Mouse (Mus musculus): ENCODE results near the gene Eif2b3. TPM values are rescaled to one million over a fixed set of nuclear protein-coding genes. Genes with fewer than 3 reads are reported as not detected.
A peak's percentile ranks its signal among the peaks of the same experiment; 100 is the strongest.

Eif2b3 gene
- polyA plus RNA-seq, 1 experiment from 2014 or later, result 46.4 TPM

- peaks cover 44% of the 10 kb centered on the region for H3K4me1 ChIP-seq (replicated peaks)
- no peak overlapping the region for H3K4me2 ChIP-seq
- 64% methylated on average over 4 of the region's 4 CpGs for WGBS (ENCODE audit: insufficient replicate concordance)
- 0 out of 2 replicates have a peak overlapping the region, but pooled peaks have one; percentile 0 for H3K9ac ChIP-seq
- H3K27me3 ChIP-seq, result no peaks in the 10 kb centered on the region
- DNase-seq (no peak), ATAC-seq (ENCODE audit: low read depth) (no peak)
- H3K4me3 ChIP-seq (replicated peaks), result no peak overlapping the region
- no peaks in the 10 kb centered on the region for H3K9me3 ChIP-seq (replicated peaks)
- H3K36me3 ChIP-seq, result peaks cover 39% of the 10 kb centered on the region
- H3K27ac ChIP-seq, result peak overlapping the region; percentile 8; the same call in 1 of the 2 replicates
These were observed 4.3 kb downstream of the Eif2b3 start for GRCm38 (mm10) chr4:117023469-117023868.

DNA sequence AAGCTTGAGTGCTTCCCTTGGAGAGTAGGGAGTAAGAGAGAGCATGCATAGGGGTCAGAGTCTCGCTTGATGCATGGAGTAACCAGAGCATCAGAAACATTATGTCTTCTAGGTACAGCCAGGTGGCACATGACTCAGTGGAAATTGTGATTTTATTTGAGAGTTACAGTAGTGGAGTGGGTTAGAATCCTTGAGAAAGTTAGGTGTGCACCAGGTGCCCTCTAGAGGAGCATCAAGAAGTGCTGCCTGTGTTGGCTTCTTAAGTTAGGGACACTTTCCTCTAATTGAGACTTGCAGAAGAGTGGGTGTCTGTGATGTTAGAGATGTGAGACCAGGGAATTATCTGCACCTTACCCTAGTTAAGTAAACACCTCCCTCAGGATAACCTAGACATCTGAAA lies 11.9 kb downstream of the Eif2b3 start:
- Histone ChIP-seq H3K27me3 (no peaks in the 10 kb centered on the region), H3K4me3 (replicated peaks) (no peak overlapping the region), H3K9ac (no peak overlapping the region), H3K27ac (no peak overlapping the region), H3K9me3 (replicated peaks) (no peaks in the 10 kb centered on the region), H3K4me1 (replicated peaks) (no peaks in the 10 kb centered on the region), H3K36me3 (peaks cover 50% of the 10 kb centered on the region), H3K4me2 (no peak overlapping the region)
- no peak for DNase-seq
- WGBS (ENCODE audit: insufficient replicate concordance), result 79% methylated on average over 1 of the region's 1 CpGs
- no peak for ATAC-seq (ENCODE audit: low read depth)

GRCm38 (mm10) chr4:117039925-117040687 lies 20.9 kb downstream of the Eif2b3 start:
- WGBS (ENCODE audit: insufficient replicate concordance), result 77% methylated on average over 9 of the region's 9 CpGs
- Histone ChIP-seq H3K4me1 (replicated peaks) (peaks cover 17% of the 10 kb centered on the region), H3K4me3 (replicated peaks) (no peak overlapping the region), H3K27ac (no peak overlapping the region), H3K9me3 (replicated peaks) (no peaks in the 10 kb centered on the region), H3K36me3 (peaks cover 36% of the 10 kb centered on the region), H3K9ac (no peak overlapping the region), H3K27me3 (no peaks in the 10 kb centered on the region), H3K4me2 (no peak overlapping the region)
- no peak for DNase-seq
- no peak for ATAC-seq (ENCODE audit: low read depth)

DNA sequence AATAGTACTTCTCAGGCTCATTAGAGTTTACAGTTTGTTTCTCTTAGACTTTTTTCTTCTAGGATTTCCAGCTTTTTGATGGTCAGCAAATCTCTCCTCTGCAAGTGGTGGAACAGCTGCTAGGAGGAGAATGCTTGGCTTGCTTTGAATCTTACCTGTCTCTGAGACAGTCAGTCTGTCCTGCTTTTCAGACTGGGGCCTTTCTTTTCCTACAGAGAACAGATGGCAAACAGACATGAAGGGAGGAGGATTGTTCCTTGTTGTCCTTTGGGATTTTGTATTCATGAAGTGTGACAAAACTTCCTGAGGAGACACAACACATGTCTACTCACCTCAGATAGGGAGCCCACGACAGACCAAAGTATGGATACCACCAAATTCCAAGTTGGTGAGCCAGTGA lies 21.6 kb downstream of the Eif2b3 start:
- no peaks in the 10 kb centered on the region for H3K27me3 ChIP-seq
- DNase-seq (no peak), ATAC-seq (ENCODE audit: low read depth) (no peak)
- 68% methylated on average over 1 of the region's 1 CpGs for WGBS (ENCODE audit: insufficient replicate concordance)
- no peak overlapping the region for H3K9ac ChIP-seq
- H3K4me2 ChIP-seq, result no peak overlapping the region
- H3K36me3 ChIP-seq, result peaks cover 34% of the 10 kb centered on the region
- H3K4me1 ChIP-seq (replicated peaks), result peaks cover 18% of the 10 kb centered on the region
- H3K4me3 ChIP-seq (replicated peaks), result no peak overlapping the region
- no peaks in the 10 kb centered on the region for H3K9me3 ChIP-seq (replicated peaks)
- H3K27ac ChIP-seq, result peak overlapping the region; percentile 16; the same call in 1 of the 2 replicates

DNA sequence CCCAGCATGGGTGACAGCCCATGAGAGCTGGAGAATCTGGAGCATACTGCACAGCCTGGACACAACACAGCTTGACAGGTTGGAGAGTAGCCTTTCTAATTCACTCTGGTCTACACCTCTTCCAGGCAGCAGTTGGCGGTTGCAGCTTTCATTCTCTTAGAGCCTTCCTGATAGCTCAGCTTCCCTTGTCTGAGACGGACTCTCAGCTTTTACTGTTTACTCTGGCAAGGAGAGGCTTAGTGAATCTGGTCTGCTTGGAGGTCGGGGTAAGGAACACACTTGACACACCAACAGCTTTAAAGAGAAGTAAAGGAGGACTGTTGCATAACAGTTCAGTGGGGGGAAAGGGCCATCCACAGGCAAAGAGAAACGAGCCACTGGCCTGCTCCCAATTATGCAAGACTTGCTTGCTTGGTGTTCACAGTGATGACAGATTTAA lies 22.1 kb downstream of the Eif2b3 start:
- Histone ChIP-seq H3K27me3 (no peaks in the 10 kb centered on the region), H3K9me3 (replicated peaks) (no peaks in the 10 kb centered on the region), H3K9ac (no peak overlapping the region), H3K4me2 (no peak overlapping the region), H3K4me3 (replicated peaks) (no peak overlapping the region), H3K36me3 (peaks cover 32% of the 10 kb centered on the region), H3K27ac (peak overlapping the region; percentile 16), H3K4me1 (replicated peaks) (peaks cover 18% of the 10 kb centered on the region)
- DNase-seq (no peak), ATAC-seq (ENCODE audit: low read depth) (peak; percentile 34; the same call in 1 of the 2 replicates)
- WGBS (ENCODE audit: insufficient replicate concordance), result 49% methylated on average over 4 of the region's 4 CpGs

DNA sequence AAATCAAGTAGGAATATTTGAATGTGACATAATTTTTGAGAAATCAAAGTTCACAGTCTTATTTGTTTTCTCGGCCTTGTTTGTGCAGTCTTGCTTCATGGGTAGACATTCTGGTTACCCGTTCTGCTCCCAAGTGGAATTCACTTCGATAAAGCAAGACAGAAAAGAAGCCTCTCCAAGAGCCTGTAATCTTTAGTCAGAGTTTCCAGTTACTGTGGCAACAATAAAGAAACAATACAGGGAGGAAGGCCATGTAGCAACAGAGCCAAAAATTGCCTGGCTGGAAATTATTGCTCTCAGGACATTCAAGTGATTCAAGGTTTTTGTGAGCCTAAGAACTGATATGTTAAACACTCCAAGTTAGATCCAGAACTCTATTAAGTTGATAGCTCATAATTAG lies 29.6 kb downstream of the Eif2b3 start:
- DNase-seq (no peak), ATAC-seq (ENCODE audit: low read depth) (no peak)
- Histone ChIP-seq H3K27me3 (no peaks in the 10 kb centered on the region), H3K9ac (no peak overlapping the region), H3K4me2 (no peak overlapping the region), H3K36me3 (peaks cover 31% of the 10 kb centered on the region), H3K9me3 (replicated peaks) (no peaks in the 10 kb centered on the region), H3K27ac (no peak overlapping the region), H3K4me1 (replicated peaks) (peaks cover 6% of the 10 kb centered on the region; the same call in 1 of the 2 replicates), H3K4me3 (replicated peaks) (no peak overlapping the region)
- WGBS (ENCODE audit: insufficient replicate concordance), result 84% methylated on average over 3 of the region's 3 CpGs

DNA sequence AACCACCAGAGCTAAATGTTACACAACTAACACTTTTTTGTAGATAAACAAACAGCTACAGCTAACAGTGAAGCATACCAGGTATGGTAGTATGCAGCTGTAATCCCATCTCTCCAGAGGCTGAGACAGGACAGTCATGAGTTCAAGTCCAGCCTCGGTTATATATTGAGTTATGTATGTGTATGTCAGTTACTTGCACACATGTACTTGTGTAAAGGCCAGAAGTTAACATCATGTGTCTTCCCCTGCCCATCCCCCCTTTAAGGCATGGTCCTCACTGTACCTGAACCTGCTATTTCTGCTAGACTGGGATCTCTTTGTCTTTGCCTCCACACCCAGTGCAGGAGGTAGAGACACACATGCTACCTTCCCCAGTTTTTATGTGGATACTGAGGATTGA lies 30.3 kb downstream of the Eif2b3 start:
- DNase-seq, result no peak
- Histone ChIP-seq H3K4me3 (replicated peaks) (no peak overlapping the region), H3K36me3 (peaks cover 31% of the 10 kb centered on the region), H3K4me1 (replicated peaks) (peaks cover 10% of the 10 kb centered on the region; the same call in 1 of the 2 replicates), H3K9me3 (replicated peaks) (no peaks in the 10 kb centered on the region), H3K27me3 (no peaks in the 10 kb centered on the region), H3K9ac (no peak overlapping the region), H3K4me2 (no peak overlapping the region), H3K27ac (no peak overlapping the region)
- no peak for ATAC-seq (ENCODE audit: low read depth)
- 81% methylated on average over 1 of the region's 1 CpGs for WGBS (ENCODE audit: insufficient replicate concordance)

GRCm38 (mm10) chr4:117052626-117053025 lies 33.4 kb downstream of the Eif2b3 start:
- ATAC-seq (ENCODE audit: low read depth) (no peak), DNase-seq (no peak)
- Histone ChIP-seq H3K4me1 (replicated peaks) (peaks cover 34% of the 10 kb centered on the region), H3K4me3 (replicated peaks) (no peak overlapping the region), H3K9me3 (replicated peaks) (no peaks in the 10 kb centered on the region), H3K27ac (no peak overlapping the region), H3K4me2 (no peak overlapping the region), H3K27me3 (no peaks in the 10 kb centered on the region), H3K9ac (no peak overlapping the region), H3K36me3 (peaks cover 18% of the 10 kb centered on the region)
- 89% methylated on average over 4 of the region's 4 CpGs for WGBS (ENCODE audit: insufficient replicate concordance)

GRCm38 (mm10) chr4:117053956-117054355 lies 34.8 kb downstream of the Eif2b3 start:
- Histone ChIP-seq H3K9me3 (replicated peaks) (no peaks in the 10 kb centered on the region), H3K36me3 (peaks cover 22% of the 10 kb centered on the region), H3K4me1 (replicated peaks) (peaks cover 47% of the 10 kb centered on the region), H3K4me2 (no peak overlapping the region), H3K9ac (no peak overlapping the region), H3K27ac (no peak overlapping the region; the same call in 1 of the 2 replicates), H3K4me3 (replicated peaks) (no peak overlapping the region), H3K27me3 (no peaks in the 10 kb centered on the region)
- DNase-seq (no peak), ATAC-seq (ENCODE audit: low read depth) (no peak)
- WGBS (ENCODE audit: insufficient replicate concordance), result 93% methylated on average over 4 of the region's 4 CpGs

- H3K27me3 ChIP-seq, result no peaks in the 10 kb centered on the region
- H3K4me2 ChIP-seq, result peak overlapping the region; percentile 53
- peaks cover 24% of the 10 kb centered on the region for H3K36me3 ChIP-seq
- peak overlapping the region; percentile 65 for H3K9ac ChIP-seq
- H3K4me3 ChIP-seq (replicated peaks), result peak overlapping the region; percentile 18; the same call in 1 of the 2 replicates
- ATAC-seq (ENCODE audit: low read depth) (peak; percentile 100), DNase-seq (peak; percentile 70)
- no peaks in the 10 kb centered on the region for H3K9me3 ChIP-seq (replicated peaks)
- H3K27ac ChIP-seq, result peak overlapping the region; percentile 94
- H3K4me1 ChIP-seq (replicated peaks), result peaks cover 53% of the 10 kb centered on the region
These were observed 36.9 kb downstream of the Eif2b3 start for GRCm38 (mm10) chr4:117056102-117056501.

DNA sequence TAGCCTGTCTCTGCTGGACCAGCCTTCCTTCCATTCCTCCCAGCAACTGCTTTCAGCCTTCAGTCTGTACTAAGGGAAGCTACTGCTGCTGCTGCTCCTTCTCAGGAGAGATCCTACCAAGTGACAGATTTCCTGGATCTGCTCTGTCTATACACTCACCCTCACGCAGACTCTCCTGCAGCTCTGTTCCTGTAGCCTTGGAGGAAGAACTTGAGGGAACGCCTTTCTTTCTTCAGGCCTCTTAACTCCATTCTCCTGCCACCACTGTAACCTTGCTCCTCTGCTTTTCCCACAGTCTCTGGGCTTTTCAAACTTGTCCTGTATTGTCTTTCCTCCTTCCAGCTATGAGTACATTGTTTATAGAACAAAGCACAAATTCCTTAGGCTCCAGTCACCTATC lies 37.3 kb downstream of the Eif2b3 start:
- no peaks in the 10 kb centered on the region for H3K9me3 ChIP-seq (replicated peaks)
- H3K4me2 ChIP-seq, result peak overlapping the region; percentile 53
- H3K27ac ChIP-seq, result peak overlapping the region; percentile 94
- H3K4me1 ChIP-seq (replicated peaks), result peaks cover 53% of the 10 kb centered on the region
- no peak for DNase-seq
- H3K4me3 ChIP-seq (replicated peaks), result peak overlapping the region; percentile 18; the same call in 1 of the 2 replicates
- H3K36me3 ChIP-seq, result peaks cover 25% of the 10 kb centered on the region
- peak; percentile 60 for ATAC-seq (ENCODE audit: low read depth)
- peak overlapping the region; percentile 65 for H3K9ac ChIP-seq
- WGBS (ENCODE audit: insufficient replicate concordance), result 63% methylated on average over 2 of the region's 2 CpGs
- H3K27me3 ChIP-seq, result no peaks in the 10 kb centered on the region

DNA sequence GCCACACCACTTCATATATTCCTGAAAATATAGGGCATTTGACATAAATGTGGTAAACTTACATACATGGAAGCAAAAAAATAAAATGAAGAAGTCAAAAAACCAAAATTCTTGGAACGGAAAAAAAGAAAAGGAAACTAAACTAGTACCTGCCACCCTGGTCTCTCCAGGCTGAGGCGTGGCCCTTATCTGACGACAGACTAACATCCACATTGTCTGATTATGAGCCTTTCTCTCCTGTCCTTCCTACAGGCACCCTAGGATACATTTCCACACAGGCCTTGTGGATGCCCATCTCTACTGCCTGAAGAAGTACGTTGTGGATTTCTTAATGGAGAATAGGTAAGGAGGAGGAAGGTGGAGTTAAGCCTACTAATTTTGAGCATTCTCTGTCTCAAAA lies 39.3 kb downstream of the Eif2b3 start:
- Histone ChIP-seq H3K36me3 (peaks cover 40% of the 10 kb centered on the region), H3K9me3 (replicated peaks) (no peaks in the 10 kb centered on the region), H3K4me1 (replicated peaks) (peaks cover 53% of the 10 kb centered on the region), H3K4me3 (replicated peaks) (no peak overlapping the region), H3K27me3 (no peaks in the 10 kb centered on the region), H3K9ac (peak overlapping the region; percentile 55), H3K4me2 (peak overlapping the region; percentile 47), H3K27ac (peak overlapping the region; percentile 94)
- DNase-seq, result peak; percentile 33
- ATAC-seq (ENCODE audit: low read depth), result peak; percentile 55
- 37% methylated on average over 4 of the region's 4 CpGs for WGBS (ENCODE audit: insufficient replicate concordance)

Measured in liver, embryonic 13.5 days (tissue).